Mouse (Mus musculus) gastrocnemius, adult 2 months (tissue): ENCODE data around the gene Tgfb1i1. TPM values are rescaled to one million over a fixed set of nuclear protein-coding genes. Genes with fewer than 3 reads are reported as not detected.

ENCODE experiments used
- DNase-seq: peaks from one replicate; pipeline ENCODE4 v3.0.0; 2022
- H3K27ac ChIP-seq: fragments of 200-600 bp; 2 replicates; pipeline ENCODE4 v1.8.1; 2022; ENCODE audit warnings: mild to moderate bottlenecking
- H3K4me3 ChIP-seq: fragments of 200-600 bp; 2 replicates; pipeline ENCODE4 v1.8.1; 2022; ENCODE audit warnings: mild to moderate bottlenecking, moderate library complexity
- CTCF ChIP-seq: fragments of 200-600 bp; IDR thresholded peaks from 2 replicates; pipeline ENCODE4 v1.8.1; 2022; ENCODE audit warnings: antibody characterized with exemption, mild to moderate bottlenecking, moderate library complexity
- intact Hi-C: fragments of 180-260 bp; cut with DNase I; formaldehyde crosslinking; loops from one replicate; pipeline ENCODE4 v1.15.1; 2025
- total RNA-seq, 2 experiments: library from RNA; stranded (reverse); gene quantifications; 2 replicates each; pipeline ENCODE4 v1.2.3; 2021

Gene Tgfb1i1
- total RNA-seq, 2 experiments from 2014 or later: 5.2 to 7.6 TPM

DNA sequence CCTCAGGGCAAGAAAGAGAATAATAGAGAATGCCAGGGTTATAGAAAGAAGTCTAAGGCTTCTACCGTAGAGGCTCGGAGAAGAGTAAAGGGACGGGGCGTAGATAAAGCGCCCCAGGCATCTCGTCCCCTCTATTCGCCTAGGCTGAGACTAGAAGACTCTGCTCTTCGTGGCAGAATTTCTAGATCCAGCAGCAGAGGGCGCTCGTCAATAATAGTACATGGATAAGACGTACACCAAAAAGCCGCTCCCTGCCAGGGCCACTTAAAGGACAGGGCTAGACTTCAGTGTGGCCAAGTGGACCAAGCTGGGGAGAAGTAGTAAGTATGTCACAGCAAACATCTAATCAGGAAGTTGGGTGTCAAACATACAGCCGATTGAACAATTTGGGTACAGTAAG lies 831 bp downstream of the Tgfb1i1 start:
- TF ChIP-seq CTCF: peak; percentile 79
- DNase-seq: peak; percentile 90
- intact Hi-C loops: loop anchor here (1.0 to 10.0 kb wide), 4 partner anchors 50 to 460 kb away; partner anchors contain the start of gene BC017158
- peak overlapping the region; percentile 77 for H3K4me3 ChIP-seq
- peak overlapping the region; percentile 89 for H3K27ac ChIP-seq

DNA sequence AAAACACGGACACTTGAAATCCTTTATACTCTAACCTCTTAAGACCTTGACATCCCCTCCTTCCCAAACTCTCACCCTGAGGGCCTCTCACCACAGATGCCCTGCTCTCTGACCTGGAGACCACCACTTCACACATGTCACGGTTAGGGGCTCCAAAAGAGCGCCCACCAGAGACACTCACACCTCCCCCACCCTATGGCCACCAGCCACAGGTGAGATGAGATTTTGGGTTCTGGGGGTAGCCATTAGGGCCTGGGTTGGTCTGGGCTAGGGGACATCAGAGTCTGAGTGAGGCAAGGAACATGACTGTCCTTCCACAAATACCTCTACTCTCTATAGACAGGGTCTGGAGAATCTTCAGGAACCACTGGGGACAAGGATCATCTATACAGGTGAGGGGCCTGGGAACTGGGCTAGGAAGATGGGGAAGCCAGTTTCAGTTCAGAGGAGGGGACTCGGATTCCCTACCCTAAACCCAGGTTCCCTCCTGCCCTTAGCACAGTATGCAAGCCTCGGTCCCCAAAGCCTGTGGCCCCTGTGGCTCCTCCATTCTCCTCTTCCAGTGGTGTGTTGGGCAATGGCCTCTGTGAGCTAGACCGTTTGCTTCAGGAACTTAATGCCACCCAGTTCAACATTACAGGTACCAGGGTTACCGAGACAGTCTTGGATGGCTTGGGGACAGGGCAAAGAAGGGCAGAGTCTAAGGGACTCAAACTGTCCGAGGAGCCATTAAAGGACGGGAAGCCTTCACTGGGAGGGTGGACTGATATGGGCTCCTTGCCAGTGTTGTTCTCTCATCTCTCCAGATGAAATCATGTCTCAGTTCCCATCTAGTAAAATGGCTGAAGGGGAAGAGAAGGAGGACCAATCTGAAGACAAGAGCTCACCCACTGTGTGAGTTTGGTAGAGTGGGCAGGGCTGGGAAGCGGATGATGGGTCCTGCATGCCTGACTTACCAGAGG lies 1.8 kb downstream of the Tgfb1i1 start:
- peak overlapping the region; percentile 89 for H3K27ac ChIP-seq
- H3K4me3 ChIP-seq: peak overlapping the region; percentile 77
- intact Hi-C loops: loop anchor here (5.0 to 10.0 kb wide), 3 partner anchors 49 to 459 kb away; partner anchors contain the start of gene BC017158

DNA sequence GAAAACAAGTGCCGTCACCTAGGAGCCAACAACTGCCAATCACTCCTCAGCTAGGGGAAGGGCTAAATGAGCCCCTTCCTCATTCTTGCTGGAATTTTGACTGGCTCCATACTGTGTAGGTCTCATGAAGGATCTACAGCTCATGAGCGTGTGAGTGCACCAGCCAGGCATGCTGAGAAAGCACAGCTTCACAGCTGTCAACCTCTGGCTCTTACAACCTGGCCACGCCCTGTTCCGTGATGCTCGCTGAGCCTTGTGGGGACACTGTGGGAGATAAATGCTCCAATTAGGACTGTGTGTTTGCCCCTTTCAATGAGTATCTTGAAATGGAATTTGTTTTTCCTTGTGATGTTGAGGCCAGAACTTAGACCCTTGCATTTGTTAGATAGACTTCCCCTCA lies 3.4 kb downstream of the Tgfb1i1 start:
- no peak for DNase-seq
- TF ChIP-seq CTCF: no peak
- H3K27ac ChIP-seq: no peak overlapping the region
- intact Hi-C loops: loop anchor here (5.0 to 10.0 kb wide), 3 partner anchors 47 to 457 kb away; partner anchors contain the start of gene BC017158
- no peak overlapping the region for H3K4me3 ChIP-seq

More for the DNA sequence above, 1.8 kb downstream of the Tgfb1i1 start:
- no peak for DNase-seq
- TF ChIP-seq CTCF: no peak

- intact Hi-C loops: no loop called here
- TF ChIP-seq CTCF: no peak
- Histone ChIP-seq H3K4me3 (no peak overlapping the region), H3K27ac (no peak overlapping the region)
- no peak for DNase-seq
These were observed 5.3 kb downstream of the Tgfb1i1 start for GRCm38 (mm10) chr7:128251946-128252345.

- Histone ChIP-seq H3K4me3 (peak overlapping the region; percentile 25; the same call in 1 of the 2 replicates), H3K27ac (no peak overlapping the region)
- intact Hi-C loops: no loop called here
- DNase-seq: peak; percentile 48
- TF ChIP-seq CTCF: no peak
These were observed 6.0 kb downstream of the Tgfb1i1 start for GRCm38 (mm10) chr7:128252609-128253008.

DNA sequence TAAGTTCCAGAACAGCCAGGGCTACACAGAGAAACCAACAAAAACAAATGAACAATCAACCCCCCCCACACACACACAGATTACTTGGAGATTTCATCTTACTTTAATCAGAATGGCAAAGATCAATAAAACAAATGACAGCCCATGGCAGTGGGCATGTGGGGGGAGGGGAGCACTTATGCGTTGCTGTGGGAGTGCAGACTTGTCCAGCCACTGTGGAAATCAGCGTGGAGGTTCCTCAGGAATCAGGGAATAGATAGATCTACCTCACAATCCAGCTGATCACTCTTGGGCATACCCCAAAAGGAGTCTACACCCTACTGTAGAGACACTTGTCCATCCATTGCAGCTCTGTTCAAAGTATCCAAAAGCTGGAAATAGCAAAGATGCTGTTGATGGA lies 8.4 kb downstream of the Tgfb1i1 start:
- no peak overlapping the region for H3K27ac ChIP-seq
- no peak for TF ChIP-seq CTCF
- intact Hi-C loops: no loop called here
- H3K4me3 ChIP-seq: no peak overlapping the region
- no peak for DNase-seq

GRCm38 (mm10) chr7:128255757-128256156 lies 9.1 kb downstream of the Tgfb1i1 start:
- DNase-seq: no peak
- H3K4me3 ChIP-seq: no peak overlapping the region
- H3K27ac ChIP-seq: no peak overlapping the region
- intact Hi-C loops: no loop called here
- no peak for TF ChIP-seq CTCF

- no peak for DNase-seq
- intact Hi-C loops: no loop called here
- H3K4me3 ChIP-seq: no peak overlapping the region
- no peak overlapping the region for H3K27ac ChIP-seq
- TF ChIP-seq CTCF: no peak
These were observed 10.2 kb downstream of the Tgfb1i1 start for GRCm38 (mm10) chr7:128256783-128257334.

- Histone ChIP-seq H3K4me3 (no peak within 1 kb of the TSS), H3K27ac (no peak within 1 kb of the TSS)
- no peak for DNase-seq
- TF ChIP-seq CTCF: no peak
- intact Hi-C loops: no loop called here
These were observed 18.8 kb downstream of the Tgfb1i1 start, which contains the start of gene Slc5a2 for GRCm38 (mm10) chr7:128265411-128265810. Gene Slc5a2 (plus strand): TSS chr7:128265657.

DNA sequence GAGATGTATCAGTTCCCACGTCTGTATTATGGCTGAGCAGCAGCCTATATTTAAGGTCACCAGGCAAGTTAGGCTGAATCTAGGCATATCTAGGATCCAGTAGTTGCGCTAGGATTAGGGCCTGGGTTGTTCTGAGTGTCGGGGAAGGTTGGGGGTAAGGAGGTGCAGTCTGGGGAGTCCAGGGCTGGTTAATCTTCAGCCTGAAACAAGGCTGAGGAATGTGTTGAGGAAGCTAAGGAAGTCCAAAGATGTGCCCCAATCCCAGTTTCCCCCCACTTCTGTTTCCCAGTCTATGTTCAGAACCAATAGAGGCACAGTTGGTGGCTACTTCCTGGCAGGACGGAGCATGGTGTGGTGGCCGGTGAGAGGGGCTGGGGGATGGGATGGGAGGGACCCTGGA lies 19.4 kb downstream of the Tgfb1i1 start:
- no peak overlapping the region for H3K27ac ChIP-seq
- DNase-seq: no peak
- TF ChIP-seq CTCF: no peak
- intact Hi-C loops: no loop called here
- H3K4me3 ChIP-seq: no peak overlapping the region

DNA sequence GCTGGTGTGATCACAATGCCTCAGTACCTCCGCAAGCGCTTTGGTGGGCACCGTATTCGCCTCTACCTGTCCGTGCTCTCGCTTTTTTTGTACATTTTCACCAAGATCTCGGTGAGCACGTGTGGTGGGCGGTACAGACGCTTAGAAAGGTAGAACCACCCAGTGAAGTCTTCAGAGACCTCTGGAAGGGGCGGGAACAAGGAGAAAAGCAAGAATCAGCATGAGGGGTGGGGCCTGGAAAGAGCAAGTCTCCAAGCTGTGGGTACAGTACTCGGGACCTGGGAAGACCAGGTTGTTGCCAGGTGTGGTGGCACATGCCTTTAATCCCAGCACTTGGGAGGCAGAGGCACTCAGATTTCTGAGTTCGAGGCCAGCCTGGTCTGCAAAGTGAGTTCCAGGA lies 20.8 kb downstream of the Tgfb1i1 start:
- intact Hi-C loops: no loop called here
- DNase-seq: no peak
- no peak for TF ChIP-seq CTCF
- no peak overlapping the region for H3K27ac ChIP-seq
- no peak overlapping the region for H3K4me3 ChIP-seq

DNA sequence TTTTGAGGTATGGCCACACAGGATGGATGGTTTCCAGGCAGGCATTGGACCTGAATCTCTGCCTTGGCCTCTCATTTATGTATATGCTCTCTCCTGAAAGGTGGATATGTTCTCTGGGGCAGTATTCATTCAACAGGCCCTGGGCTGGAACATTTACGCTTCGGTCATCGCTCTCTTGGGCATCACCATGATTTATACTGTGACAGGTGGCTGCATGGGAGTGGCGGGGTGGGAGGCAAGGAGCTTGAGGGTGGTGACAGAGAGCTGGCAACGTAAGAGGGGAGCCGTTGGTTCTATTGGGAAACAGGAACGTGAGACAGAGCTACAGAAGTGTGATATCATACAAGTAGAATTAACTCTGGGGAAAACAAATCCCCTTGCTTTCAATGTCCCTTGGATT lies 21.2 kb downstream of the Tgfb1i1 start:
- intact Hi-C loops: no loop called here
- peak overlapping the region; percentile 31; the same call in 1 of the 2 replicates for H3K27ac ChIP-seq
- DNase-seq: peak; percentile 62
- TF ChIP-seq CTCF: no peak
- no peak overlapping the region for H3K4me3 ChIP-seq

- intact Hi-C loops: no loop called here
- H3K4me3 ChIP-seq: no peak overlapping the region
- TF ChIP-seq CTCF: no peak
- DNase-seq: no peak
- no peak overlapping the region for H3K27ac ChIP-seq
These were observed 23.8 kb downstream of the Tgfb1i1 start for GRCm38 (mm10) chr7:128270431-128270850.
